Mouse (Mus musculus) embryo, embryonic 9.5 days (tissue): ENCODE results near the gene H1f0.
A peak's percentile ranks its signal among the peaks of the same experiment; 100 is the strongest.
"Not testable (repeated sequence)": the region's sequence is repeated elsewhere in the genome, so short reads cannot be mapped to it uniquely, and the experiment has no call there.

Experiments
- DNase-seq: peaks from one replicate; pipeline ENCODE4 v3.0.0-alpha.2; 2017; ENCODE audit errors: extremely low spot score

Gene H1f0

DNA sequence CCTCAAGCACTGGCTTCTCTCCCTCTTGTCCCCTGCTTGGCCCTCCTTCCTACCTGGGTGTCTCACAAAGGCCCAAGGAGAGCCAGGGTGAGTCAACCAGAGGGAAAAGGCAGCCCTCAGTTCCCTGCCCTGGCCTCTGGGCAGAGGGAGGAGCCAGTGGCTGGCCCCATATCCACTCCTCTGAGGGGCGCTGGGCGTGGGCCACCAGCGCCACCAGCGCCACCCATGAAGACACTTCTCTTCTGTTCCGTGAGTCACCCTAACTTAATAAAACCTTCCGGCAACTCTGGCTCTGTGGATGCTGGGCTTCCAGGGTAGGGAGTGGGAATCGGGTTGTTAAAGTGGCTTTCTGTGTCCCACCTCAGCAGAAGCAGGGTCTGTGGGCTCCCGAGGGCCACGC lies 22.7 kb upstream of the H1f0 start:
- DNase-seq, result no peak

DNA sequence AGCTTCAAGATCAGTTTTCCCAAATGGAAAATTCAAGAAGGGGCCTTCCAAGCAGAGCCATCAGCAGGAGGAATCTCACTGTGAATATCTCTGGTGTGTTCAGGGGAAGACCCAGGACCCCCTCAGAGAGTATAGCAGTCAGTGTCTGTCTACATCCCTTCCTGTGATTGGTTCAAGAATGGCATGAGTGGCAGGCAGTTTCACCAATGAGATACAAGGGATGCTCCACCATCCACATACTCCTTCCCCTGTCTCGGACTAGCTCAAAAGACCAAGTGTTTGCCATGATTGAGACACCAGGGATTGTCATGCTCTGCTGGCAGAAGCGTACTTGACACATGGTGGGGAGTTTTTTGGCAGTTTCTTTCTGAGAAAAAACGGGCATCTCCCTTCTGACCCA lies 21.6 kb upstream of the H1f0 start:
- no peak for DNase-seq

- no peak for DNase-seq
Observed at GRCm38 (mm10) chr15:79007059-79007458, 21.2 kb upstream of the H1f0 start.

- not testable (repeated sequence) for DNase-seq
Observed at GRCm38 (mm10) chr15:79007836-79008235, 20.4 kb upstream of the H1f0 start.

GRCm38 (mm10) chr15:79009734-79010133 lies 18.5 kb upstream of the H1f0 start:
- no peak for DNase-seq

DNA sequence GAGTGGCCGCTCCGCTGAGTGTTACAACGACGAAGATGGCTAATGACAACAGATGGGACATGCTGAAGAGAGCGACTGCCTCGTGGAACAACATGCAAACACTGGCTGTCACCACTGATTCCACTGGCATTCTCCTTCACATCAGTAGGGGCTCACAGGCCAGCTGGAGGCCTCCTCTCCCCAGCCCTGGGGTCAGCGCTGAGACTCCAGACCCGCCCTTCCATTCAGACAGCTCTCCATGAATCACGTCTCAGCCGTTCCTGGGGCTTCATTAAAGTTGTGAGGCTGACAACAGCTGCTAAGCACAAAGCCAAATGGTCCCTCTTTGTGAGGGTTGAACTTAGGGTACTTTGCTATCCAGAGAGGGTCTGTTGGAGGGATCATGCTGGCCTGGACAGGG lies 16.7 kb upstream of the H1f0 start:
- no peak for DNase-seq

DNA sequence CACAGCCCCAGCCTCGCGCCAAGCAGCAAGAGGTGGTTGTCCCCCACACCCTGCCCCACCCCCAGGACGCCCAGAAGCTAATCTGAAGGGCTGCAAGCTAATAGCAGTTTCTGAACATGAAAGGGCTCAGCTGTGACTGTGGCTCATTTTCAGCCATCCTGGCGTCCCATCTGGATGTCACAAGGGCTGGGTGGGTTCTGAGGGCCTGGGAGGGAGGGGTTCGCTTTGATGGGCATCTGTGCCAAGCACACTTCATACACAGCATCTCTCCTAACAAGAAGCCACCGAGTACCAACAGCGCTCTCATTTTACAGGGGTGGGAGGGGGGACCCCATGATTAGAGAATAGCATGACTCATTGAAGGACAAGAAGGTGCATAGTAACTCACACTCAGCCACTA lies 14.9 kb upstream of the H1f0 start:
- no peak for DNase-seq

DNA sequence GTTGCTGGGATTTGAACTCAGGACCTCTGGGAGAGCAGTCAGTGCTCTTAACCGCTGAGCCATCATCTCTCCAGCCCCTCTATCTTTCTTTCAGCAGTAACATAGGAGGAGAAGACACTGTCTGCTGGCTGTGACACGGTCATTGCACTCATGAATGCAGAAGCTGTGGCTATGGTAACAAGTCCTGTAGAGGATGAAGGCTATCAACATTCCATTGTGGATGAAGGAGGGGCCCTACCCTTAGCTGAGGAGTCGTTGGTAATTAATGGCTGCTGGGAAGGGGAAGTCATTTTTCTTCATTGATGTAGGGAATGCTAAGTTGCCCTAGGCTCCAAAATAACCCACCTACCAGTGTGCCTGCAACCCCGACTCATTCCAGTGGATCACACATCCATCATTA lies 10.1 kb upstream of the H1f0 start:
- no peak for DNase-seq

- no peak for DNase-seq
Observed at GRCm38 (mm10) chr15:79018886-79019285, 9.4 kb upstream of the H1f0 start.

DNA sequence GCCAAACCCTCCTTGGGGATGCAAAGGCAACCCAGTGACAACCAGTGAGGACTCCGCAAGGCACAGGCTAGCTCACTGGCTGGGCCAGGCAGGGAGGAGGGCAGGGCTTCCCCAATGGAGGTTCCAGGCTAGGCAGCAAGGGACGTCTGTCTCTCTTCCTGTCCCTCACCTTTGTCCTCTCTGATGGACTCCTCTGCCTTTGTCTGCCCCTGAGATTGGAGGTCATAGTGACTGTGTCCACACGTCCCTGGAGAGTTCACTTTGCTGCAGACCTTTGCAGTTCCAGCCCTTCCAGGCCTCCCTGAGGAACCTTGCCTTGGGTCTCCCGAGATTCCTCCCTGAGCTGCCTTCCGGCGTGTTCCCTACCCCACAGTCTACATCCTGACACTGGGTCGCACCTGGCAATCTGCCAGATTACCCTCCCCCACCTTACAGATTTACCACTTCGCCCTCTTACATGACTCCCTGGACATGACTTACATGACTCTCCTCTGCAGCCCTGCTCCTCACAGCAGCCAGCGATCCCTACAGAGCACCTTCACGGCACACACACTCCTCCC lies 5.5 kb upstream of the H1f0 start:
- DNase-seq, result no peak

DNA sequence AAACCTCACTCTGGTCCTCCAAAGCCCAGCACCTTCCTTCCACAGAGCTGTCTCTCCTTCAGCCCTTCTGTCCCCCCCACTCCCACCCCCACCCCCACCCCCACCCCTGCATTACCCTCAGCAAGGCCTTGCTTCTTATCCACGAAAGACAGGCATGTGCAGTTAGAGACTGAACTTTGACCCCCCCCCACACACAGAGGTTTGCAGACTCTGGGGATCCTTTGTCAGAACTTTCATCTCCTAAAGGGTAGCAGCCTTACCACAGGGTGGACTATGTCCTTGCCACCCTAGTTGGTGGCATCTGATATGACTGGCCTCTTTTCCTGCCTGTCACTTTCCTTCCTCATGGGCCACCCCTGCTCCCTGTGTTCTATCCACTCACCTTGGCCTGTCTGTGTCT lies 4.9 kb upstream of the H1f0 start:
- no peak for DNase-seq

DNA sequence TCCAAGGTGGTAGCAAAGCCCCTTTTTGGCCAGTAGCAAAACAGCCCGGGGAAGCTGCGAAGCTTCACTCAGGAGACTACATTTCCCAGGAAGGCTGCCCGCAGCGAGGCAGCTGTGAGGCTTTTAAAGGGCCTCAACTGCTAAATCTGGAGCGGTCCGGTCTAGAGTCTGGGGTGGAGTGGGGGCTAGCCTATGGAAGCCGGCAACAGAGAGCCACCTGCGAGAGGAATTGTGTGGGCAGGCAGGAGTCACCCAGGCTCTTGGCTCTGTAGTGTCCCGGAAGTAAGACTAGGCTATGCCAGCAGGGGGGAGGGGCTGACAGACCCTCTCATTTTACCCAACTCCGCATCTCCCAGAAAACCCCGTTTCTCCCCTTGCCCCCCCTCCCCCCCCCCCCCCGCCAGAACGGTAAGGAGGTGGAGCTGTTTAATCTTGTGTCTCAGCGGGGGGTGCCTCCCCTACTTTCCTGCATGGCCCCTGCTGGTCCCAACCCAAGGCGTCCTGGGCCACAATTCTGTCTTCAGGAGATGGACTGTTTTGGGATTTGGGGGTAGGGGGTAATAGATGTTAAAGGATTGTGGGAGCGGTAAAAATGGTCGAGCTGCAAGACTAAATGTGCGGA lies 2.5 kb upstream of the H1f0 start:
- DNase-seq, result no peak

GRCm38 (mm10) chr15:79026511-79027290 lies 1.5 kb upstream of the H1f0 start:
- DNase-seq, result no peak

DNA sequence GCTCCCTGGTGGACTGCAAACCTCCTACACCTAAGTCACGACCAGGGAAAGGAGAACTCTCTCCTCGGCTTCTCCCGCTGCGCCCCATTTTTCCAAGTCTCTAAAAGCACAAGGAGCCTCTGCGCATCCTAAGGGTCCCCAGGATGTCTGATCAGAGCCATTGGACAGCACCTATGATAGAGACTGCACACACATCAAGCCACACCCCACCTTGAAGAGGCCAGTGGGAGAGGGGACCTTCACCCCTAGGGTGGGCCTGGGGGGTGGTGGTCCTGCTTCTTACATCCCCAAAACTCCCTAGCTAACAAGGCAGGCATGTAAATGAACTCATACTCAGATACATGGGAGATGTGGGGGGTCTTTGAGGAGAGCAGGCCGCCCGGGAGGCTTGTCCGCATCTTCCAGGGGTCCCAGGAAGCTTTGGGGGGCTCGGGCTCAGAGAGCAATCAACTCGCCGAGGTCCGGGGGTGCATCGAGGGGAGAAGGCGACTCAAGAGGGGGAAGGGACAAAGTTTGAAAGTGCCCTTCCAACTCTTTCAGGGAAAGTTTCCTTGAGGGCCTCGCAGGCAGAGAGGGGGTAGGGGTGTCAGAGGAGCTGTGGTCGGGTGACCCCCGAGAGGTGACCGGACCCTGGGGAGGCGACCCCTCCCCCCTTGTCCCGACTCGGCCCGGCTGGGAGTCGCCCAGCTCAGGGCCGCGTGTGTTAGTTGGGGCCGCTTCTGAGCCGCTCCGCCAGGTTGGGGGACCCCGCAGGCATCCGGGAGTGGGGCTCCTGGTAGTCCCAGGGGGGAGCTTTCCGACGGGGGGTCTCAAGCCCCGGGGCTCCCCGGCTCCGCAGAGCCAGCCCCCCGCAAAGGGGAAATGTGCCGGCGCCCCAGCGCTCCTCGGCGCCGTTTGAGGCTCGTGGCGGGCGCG lies 702 bp upstream of the H1f0 start:
- peak; percentile 59 for DNase-seq

GRCm38 (mm10) chr15:79028823-79029484 lies 704 bp downstream of the H1f0 start:
- no peak for DNase-seq

GRCm38 (mm10) chr15:79029519-79030241 lies 1.4 kb downstream of the H1f0 start:
- peak; percentile 48 for DNase-seq

- peak; percentile 90 for DNase-seq
Observed at GRCm38 (mm10) chr15:79030551-79031435, 2.5 kb downstream of the H1f0 start.

GRCm38 (mm10) chr15:79031908-79032307 lies 3.7 kb downstream of the H1f0 start:
- DNase-seq, result not testable (repeated sequence)

- peak; percentile 73 for DNase-seq
Observed at GRCm38 (mm10) chr15:79037913-79038328, 9.7 kb downstream of the H1f0 start.

GRCm38 (mm10) chr15:79038331-79038730 lies 10.1 kb downstream of the H1f0 start:
- DNase-seq, result no peak
